Mouse (Mus musculus): ENCODE measurements at regions not wholly inside any gene's neighbourhood (a gene's known extent, or its start where the extent isn't known, plus 50 kb on each side); places are given as distances from the start of the nearest gene placed in this dataset.
A peak's percentile ranks its signal among the peaks of the same experiment; 100 is the strongest.

DNA sequence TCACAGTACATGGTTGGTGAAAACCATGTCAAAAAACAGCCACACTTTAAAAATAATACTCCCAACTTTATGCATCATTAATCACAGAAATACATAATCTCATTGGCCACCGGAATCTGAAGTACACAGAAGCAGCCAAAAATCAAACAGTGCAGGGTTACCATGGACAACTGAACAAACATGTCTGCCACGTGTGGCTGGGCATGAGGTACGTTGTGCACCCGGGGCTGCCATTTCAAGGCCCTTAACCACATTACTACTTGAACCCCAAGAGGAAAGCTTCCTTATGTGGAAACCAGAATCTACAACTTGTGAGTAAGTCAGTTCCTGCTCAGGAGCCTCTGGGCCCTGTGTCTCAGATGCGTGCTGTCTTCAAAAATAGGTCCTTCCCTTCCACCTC is 289.9 kb downstream of the Fam49a start:
- Histone ChIP-seq H3K9me3 (replicated peaks) (no peaks in the 10 kb centered on the region), H3K36me3 (no peaks in the 10 kb centered on the region), H3K4me3 (no peak overlapping the region), H3K9ac (no peak overlapping the region), H3K4me2 (replicated peaks) (no peak overlapping the region), H3K27me3 (no peaks in the 10 kb centered on the region), H3K4me1 (no peaks in the 10 kb centered on the region), H3K27ac (no peak overlapping the region)
- ATAC-seq (ENCODE audit: low FRiP score) = no peak
- WGBS = 82% methylated on average over 5 of the region's 5 CpGs

DNA sequence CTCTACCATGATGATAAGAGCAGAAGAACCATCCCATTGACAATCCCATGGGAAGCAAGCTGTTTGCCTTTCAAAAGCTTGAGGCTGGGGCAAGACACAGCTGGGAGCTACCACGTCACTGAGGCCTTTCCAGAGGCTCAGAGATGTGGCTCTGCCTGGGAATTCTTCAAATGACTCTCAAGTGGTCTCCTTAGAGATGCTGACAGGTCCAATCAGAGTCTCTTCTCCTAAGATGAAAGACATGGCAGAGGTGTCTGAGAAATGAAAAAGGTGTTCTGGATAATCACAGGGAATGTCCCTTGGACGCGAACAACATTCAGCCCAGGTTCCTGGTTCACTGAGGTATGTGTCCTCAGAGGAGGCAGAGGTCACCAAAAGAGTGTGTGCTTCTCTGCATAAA is 287.7 kb downstream of the Fam49a start:
- H3K9me3 ChIP-seq (replicated peaks) = no peaks in the 10 kb centered on the region
- H3K4me1 ChIP-seq = no peaks in the 10 kb centered on the region
- no peak overlapping the region for H3K27ac ChIP-seq
- WGBS = 80% methylated on average over 3 of the region's 3 CpGs
- H3K36me3 ChIP-seq = no peaks in the 10 kb centered on the region
- H3K27me3 ChIP-seq = no peaks in the 10 kb centered on the region
- no peak overlapping the region for H3K9ac ChIP-seq
- H3K4me3 ChIP-seq = no peak overlapping the region
- ATAC-seq (ENCODE audit: low FRiP score) = no peak
- H3K4me2 ChIP-seq (replicated peaks) = no peak overlapping the region

DNA sequence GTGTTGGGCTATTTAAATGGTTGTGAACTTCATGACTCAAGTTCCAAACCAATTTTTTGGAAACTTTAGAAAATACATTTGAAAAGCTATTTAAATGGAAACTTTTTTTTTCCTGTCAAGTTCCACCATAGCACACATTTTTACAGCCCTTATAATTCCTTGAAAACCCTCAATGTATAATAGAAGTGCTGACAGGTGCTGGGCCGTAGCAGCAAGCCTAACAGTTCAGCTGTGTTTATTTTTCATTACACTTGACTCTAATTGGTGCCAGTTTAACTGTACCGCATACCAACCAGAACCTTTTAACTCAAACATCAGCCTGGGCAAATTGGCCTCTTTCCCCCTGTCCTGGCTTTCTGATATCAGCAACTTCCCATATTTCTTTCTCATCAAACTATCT is 286.7 kb downstream of the Fam49a start:
- Histone ChIP-seq H3K9ac (no peak overlapping the region), H3K4me2 (replicated peaks) (no peak overlapping the region), H3K27ac (no peak overlapping the region), H3K4me3 (no peak overlapping the region), H3K36me3 (no peaks in the 10 kb centered on the region), H3K27me3 (no peaks in the 10 kb centered on the region), H3K9me3 (replicated peaks) (no peaks in the 10 kb centered on the region), H3K4me1 (no peaks in the 10 kb centered on the region)
- 71% methylated on average over 2 of the region's 2 CpGs for WGBS
- no peak for ATAC-seq (ENCODE audit: low FRiP score)

DNA sequence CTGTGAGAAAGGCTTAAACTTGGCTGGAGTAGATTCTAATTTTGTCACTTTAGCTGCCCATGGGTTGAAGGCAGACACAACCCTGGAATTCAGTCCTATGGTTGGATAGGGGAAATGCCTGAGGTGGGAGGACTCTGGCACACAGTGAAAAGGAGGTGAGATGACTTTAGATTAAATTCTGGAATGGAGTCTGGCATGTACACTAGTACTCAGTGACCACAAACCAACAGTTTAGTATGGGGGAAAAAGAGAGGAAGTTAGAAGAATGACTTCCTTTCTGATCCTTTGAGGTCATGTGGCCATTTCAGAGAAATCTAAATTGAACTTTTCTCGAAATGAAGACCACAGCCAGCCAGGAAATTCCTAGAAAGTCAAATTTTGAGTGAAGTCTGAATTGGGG is 285.5 kb downstream of the Fam49a start:
- no peaks in the 10 kb centered on the region for H3K27me3 ChIP-seq
- 89% methylated on average over 1 of the region's 1 CpGs for WGBS
- no peaks in the 10 kb centered on the region for H3K36me3 ChIP-seq
- no peak overlapping the region for H3K4me3 ChIP-seq
- no peak overlapping the region for H3K4me2 ChIP-seq (replicated peaks)
- no peaks in the 10 kb centered on the region for H3K4me1 ChIP-seq
- H3K9ac ChIP-seq = no peak overlapping the region
- H3K9me3 ChIP-seq (replicated peaks) = no peaks in the 10 kb centered on the region
- no peak for ATAC-seq (ENCODE audit: low FRiP score)
- H3K27ac ChIP-seq = no peak overlapping the region

DNA sequence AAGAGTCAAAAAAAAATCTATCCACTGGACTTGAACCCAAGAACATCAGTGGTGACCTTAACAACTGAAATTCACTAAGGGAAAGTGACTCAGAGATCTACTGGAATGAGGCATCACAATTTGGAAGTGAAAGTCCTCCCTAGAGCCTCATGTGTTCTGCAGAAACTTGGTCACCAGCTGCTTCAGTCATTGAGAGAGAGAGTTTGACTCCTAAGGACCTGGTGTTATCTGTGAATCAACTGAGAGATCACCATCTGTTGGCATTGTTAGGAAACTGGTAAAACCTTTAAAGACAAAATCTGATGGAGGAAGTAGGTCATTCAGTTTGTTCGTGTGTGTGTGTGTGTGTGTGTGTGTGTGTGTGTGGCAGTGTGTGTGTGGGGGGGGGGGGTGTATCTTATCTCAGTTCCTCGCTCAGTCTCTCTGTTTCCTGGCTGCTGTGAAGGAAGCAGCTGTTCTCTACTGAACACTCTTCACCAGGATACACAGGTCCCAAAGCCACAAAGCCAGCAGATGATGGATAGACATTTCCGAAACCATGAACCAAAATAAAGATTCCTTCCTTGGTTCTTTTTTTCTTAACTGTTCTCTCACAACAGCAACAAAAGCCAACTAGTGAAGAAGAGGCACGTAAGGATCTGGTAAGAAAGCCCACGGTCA is 284.6 kb downstream of the Fam49a start:
- 92% methylated on average over 5 of the region's 5 CpGs for WGBS

DNA sequence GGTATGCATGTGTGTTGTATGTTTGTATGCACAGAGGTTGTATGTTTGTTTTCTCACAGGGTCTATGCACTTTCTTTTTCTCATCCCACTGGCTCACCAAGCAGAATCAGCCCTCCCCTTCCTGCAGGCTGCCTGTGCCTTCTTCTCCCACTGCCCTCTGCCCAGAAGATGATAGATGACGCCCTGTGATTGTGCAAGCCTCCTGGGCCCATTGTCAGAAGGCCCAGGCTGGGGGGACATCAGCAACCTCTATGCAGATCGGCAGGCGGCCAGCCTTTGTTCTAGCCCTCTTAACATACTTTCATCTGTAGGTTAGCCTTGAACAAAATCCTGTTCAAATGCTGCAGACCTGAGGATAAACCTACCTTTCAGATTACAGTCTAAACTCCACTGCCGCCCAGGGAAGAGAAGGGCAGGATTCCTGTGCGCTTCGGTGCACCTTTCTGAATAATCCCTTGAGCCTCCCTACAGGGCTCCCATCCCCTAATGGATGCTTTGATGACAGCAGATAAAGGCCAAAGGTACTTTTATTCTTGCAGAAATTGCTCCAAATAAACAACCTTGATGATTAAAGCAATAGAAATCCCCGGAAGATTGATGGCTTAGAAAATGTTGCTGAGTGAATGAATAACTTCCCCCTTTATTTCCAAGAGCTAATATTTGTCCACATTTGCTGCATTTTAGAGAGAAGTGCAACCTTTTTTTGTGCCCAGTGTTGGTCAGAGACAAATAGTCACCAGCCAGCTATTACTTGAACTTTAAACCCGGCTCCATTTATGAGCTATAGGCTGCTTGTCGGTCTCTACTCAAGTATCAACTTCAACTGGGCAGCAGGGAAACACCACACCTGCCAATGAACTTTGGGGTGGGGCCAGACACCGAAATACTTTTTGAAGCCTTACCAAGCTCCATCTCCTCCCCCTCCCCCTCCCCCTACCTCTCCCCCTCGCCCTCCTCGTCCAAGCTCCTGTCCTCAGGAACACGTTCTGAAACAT is 279.4 kb downstream of the Fam49a start:
- H3K27ac ChIP-seq = no peak overlapping the region; the same call in 1 of the 2 replicates
- H3K4me3 ChIP-seq = no peak overlapping the region
- no peaks in the 10 kb centered on the region for H3K9me3 ChIP-seq (replicated peaks)
- no peak overlapping the region for H3K9ac ChIP-seq
- no peaks in the 10 kb centered on the region for H3K27me3 ChIP-seq
- 44% methylated on average over 13 of the region's 13 CpGs for WGBS
- 0 out of 2 replicates have a peak, but pooled peaks cover 7% of the 10 kb centered on the region for H3K4me1 ChIP-seq
- 0 out of 2 replicates have a peak, but pooled peaks have one; percentile 38 for ATAC-seq (ENCODE audit: low FRiP score)
- H3K36me3 ChIP-seq = no peaks in the 10 kb centered on the region
- no peak overlapping the region for H3K4me2 ChIP-seq (replicated peaks)

More for the DNA sequence above, 284.6 kb downstream of the Fam49a start:
- Histone ChIP-seq H3K4me1 (no peaks in the 10 kb centered on the region), H3K9ac (no peak overlapping the region), H3K9me3 (replicated peaks) (no peaks in the 10 kb centered on the region), H3K27me3 (no peaks in the 10 kb centered on the region), H3K27ac (no peak overlapping the region), H3K4me2 (replicated peaks) (no peak overlapping the region), H3K4me3 (no peak overlapping the region), H3K36me3 (no peaks in the 10 kb centered on the region)
- no peak for ATAC-seq (ENCODE audit: low FRiP score)

DNA sequence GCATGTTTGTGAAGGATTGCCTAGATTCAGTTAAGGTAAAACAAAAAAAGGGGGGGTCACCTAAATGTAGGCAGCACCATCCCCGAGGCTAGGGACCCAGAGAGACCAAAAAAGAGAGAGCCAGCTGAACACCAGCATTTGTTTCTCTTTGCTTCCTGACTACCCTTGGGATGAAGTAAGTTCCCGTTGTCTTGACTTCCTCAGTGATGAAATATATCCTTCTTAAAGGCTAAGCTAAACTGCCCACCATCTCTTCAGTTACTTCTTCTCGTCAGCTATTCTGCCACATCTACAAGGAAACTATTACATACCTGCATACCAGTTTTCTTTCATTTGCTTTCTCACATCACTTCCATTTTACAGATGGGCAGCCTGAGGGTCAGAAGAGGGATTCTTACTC is 277.4 kb downstream of the Fam49a start:
- 91% methylated on average over 3 of the region's 3 CpGs for WGBS
- Histone ChIP-seq H3K9me3 (replicated peaks) (no peaks in the 10 kb centered on the region), H3K4me1 (0 out of 2 replicates have a peak, but pooled peaks cover 7% of the 10 kb centered on the region), H3K27me3 (no peaks in the 10 kb centered on the region), H3K9ac (no peak overlapping the region), H3K4me3 (no peak overlapping the region), H3K27ac (no peak overlapping the region), H3K36me3 (no peaks in the 10 kb centered on the region), H3K4me2 (replicated peaks) (no peak overlapping the region)
- no peak for ATAC-seq (ENCODE audit: low FRiP score)

DNA sequence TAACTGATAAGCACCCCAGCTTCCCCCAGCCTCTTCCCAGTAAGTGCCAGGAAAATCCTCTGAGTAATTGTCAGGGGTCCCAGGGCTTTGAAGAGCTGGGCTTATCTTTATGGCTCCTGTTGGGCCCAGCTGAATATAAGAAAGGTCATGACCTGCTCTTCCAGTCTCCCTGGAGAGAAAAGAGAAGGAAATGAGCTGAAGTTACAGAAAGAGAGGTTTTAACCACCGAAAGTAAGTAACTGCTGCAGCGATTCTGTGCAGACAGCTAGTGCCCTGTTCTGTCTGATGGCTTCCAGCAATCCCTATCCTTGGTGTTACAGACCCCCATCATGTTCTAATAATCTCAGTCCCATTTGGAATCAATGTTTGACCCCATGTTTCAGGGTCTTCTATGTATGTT is 272.8 kb downstream of the Fam49a start:
- ATAC-seq (ENCODE audit: low FRiP score) = no peak
- no peak overlapping the region for H3K27ac ChIP-seq
- H3K4me1 ChIP-seq = no peaks in the 10 kb centered on the region
- H3K4me2 ChIP-seq (replicated peaks) = no peak overlapping the region
- H3K36me3 ChIP-seq = no peaks in the 10 kb centered on the region
- no peak overlapping the region for H3K4me3 ChIP-seq
- no peak overlapping the region for H3K9ac ChIP-seq
- no peaks in the 10 kb centered on the region for H3K9me3 ChIP-seq (replicated peaks)
- H3K27me3 ChIP-seq = no peaks in the 10 kb centered on the region
- 40% methylated on average over 2 of the region's 2 CpGs for WGBS

DNA sequence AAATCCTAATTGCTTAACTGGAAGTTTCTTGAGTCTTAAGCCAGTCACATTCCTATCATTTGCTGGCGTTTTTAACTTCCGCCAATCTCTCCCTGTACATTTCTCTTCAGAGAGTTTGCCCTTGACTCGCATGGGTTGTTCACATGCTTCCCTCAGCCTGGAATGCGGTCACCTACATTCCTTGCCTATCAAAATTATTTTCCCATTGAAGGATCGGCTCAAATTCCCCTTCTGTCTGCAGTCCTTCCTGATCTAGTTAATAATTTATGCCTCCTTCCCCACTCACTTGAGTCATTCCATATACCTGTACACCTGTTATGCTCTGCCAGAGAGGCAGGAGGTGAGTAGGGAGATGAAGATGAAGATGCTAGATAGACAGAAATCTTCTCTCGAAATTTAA is 268.9 kb downstream of the Fam49a start:
- no peaks in the 10 kb centered on the region for H3K27me3 ChIP-seq
- ATAC-seq (ENCODE audit: low FRiP score) = no peak
- H3K9ac ChIP-seq = no peak overlapping the region
- no peak overlapping the region for H3K27ac ChIP-seq
- peaks cover 10% of the 10 kb centered on the region; the same call in 1 of the 2 replicates for H3K4me1 ChIP-seq
- H3K9me3 ChIP-seq (replicated peaks) = no peaks in the 10 kb centered on the region
- H3K4me2 ChIP-seq (replicated peaks) = no peak overlapping the region
- H3K4me3 ChIP-seq = no peak overlapping the region
- WGBS = 71% methylated on average over 6 of the region's 6 CpGs
- H3K36me3 ChIP-seq = no peaks in the 10 kb centered on the region

DNA sequence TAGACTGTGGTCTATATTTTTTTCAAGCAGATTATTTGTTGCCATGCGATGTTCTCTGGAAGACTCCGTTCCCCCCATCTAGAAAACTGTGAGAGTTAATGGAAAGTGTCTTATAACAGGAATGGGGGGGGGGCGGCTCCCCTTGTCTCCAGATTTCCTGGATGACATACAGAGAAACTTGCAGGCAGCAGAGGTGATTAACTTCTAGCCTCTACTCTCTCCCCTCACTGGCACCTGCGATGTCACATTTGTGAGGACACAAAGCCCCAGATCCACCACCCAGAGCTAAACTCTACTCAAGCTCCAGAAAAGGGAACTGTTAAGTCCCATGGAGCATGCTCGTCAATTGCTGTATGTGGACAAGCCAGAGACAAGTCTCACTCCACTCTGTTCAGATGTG is 267.6 kb downstream of the Fam49a start:
- no peak for ATAC-seq (ENCODE audit: low FRiP score)
- Histone ChIP-seq H3K27me3 (no peaks in the 10 kb centered on the region), H3K9me3 (replicated peaks) (no peaks in the 10 kb centered on the region), H3K4me2 (replicated peaks) (no peak overlapping the region), H3K9ac (no peak overlapping the region), H3K4me3 (no peak overlapping the region), H3K36me3 (no peaks in the 10 kb centered on the region), H3K27ac (no peak overlapping the region), H3K4me1 (peaks cover 10% of the 10 kb centered on the region; the same call in 1 of the 2 replicates)
- WGBS = 88% methylated on average over 5 of the region's 5 CpGs

DNA sequence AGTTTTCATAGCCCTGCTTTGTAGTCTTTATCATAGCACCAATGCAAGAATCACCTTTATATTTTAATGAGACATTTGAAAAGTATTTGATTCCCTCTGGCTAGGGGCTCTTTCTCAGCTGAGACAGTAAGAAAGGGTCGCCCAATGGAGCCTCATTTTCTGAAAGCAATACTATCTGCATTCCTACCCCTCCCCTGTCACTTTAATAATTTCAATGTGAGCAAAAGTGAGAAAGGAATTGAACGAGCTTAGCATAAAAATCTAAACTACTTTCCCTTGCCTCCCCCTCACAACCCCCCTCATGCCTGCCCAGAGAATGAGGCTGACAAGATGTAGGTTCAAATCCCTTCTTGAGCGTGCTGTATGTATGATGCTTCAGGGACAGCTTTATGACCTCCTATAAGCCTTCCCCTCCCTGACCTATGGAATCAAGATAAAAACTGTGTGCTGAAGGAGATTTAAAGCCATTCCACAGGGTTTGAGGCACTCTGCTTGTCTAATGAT is 266.6 kb downstream of the Fam49a start:
- Histone ChIP-seq H3K4me2 (replicated peaks) (no peak overlapping the region), H3K27me3 (no peaks in the 10 kb centered on the region), H3K36me3 (no peaks in the 10 kb centered on the region), H3K4me1 (peaks cover 10% of the 10 kb centered on the region; the same call in 1 of the 2 replicates), H3K9me3 (replicated peaks) (no peaks in the 10 kb centered on the region), H3K9ac (no peak overlapping the region), H3K27ac (no peak overlapping the region), H3K4me3 (no peak overlapping the region)
- WGBS = 56% methylated on average over 3 of the region's 3 CpGs
- ATAC-seq (ENCODE audit: low FRiP score) = no peak

DNA sequence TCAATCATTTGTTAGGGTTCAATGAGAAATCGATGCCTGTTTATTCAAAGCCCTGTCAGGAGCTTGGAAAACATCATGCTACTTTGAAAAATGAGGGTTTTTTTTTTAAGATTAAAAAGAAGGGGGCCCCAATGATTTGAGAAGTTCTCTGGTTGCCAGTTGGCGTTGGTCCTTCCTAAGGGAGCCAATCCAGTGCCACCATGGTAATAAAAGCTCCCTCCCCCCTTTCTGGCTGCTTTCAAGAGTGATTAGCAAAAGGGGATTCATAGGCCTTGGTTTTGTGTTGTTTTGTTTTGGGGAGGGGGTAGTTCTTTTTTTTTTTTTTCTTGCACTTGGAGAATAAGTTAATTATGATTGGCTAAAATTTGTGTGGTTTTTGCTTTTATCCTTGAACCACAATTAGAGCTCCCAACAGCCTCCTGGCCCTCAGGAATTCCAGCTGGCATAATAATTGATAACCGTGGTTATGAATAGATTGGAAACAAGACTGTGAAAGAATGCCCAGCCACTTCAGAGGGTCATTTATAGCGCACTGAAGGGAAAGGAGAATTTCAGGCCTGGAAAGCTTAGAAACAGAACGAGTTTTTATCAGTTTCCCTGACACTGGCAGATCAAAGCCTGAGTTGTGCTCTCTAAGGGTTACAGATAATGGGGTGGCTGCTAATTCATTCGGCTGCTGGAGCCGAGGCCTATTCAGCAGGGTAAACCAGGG is 266.0 kb downstream of the Fam49a start:
- Histone ChIP-seq H3K4me2 (replicated peaks) (no peak overlapping the region), H3K27ac (no peak overlapping the region), H3K4me3 (no peak overlapping the region), H3K36me3 (no peaks in the 10 kb centered on the region), H3K9ac (no peak overlapping the region), H3K4me1 (peaks cover 10% of the 10 kb centered on the region; the same call in 1 of the 2 replicates), H3K9me3 (replicated peaks) (no peaks in the 10 kb centered on the region), H3K27me3 (no peaks in the 10 kb centered on the region)
- 29% methylated on average over 7 of the region's 7 CpGs for WGBS
- no peak for ATAC-seq (ENCODE audit: low FRiP score)
